Mouse (Mus musculus) lung, adult 2 months (tissue): ENCODE measurements around the gene Tgfb3. TPM values are rescaled to one million over a fixed set of nuclear protein-coding genes. Genes with fewer than 3 reads are reported as not detected.

ENCODE experiments used
- DNase-seq: peaks from one replicate; pipeline ENCODE4 v3.0.0; 2022
- H3K4me1 ChIP-seq: fragments of 200-500 bp; 2 replicates; pipeline ENCODE4 v1.6.1; 2011; ENCODE audit warnings: low read length; ENCODE audit not compliant: control insufficient read depth, insufficient read depth
- H3K4me3 ChIP-seq: fragments of 200-500 bp; replicated peaks from 2 replicates; pipeline ENCODE3; 2011; ENCODE audit warnings: low read depth, mild to moderate bottlenecking, control low read depth, low read length; ENCODE audit errors: extremely low read depth
- CTCF ChIP-seq: fragments of 200-500 bp; IDR thresholded peaks from 2 replicates; pipeline ENCODE4 v1.5.1; 2011; ENCODE audit warnings: mild to moderate bottlenecking, low read length, control low read depth; ENCODE audit not compliant: insufficient read depth
- POLR2A ChIP-seq: fragments of 200-500 bp; IDR thresholded peaks from 2 replicates; pipeline ENCODE4 v1.6.1; 2011; ENCODE audit warnings: low read depth, mild to moderate bottlenecking, control low read depth, low read length, borderline replicate concordance; ENCODE audit errors: extremely low read depth
- WGBS: fragments of 180-500 bp; shearing (Covaris S2); methylation state at CpG from one replicate; pipeline ENCODE4 v1.1.7; 2018; 5-methylcytosine and 5-hydroxymethylcytosine counted together
- polyA plus RNA-seq: library from polyadenylated mRNA; depleted of rRNA; stranded (reverse); fragments of >200 nt; gene quantifications from 2 replicates; pipeline ENCODE4 v1.2.3, GENCODE M21; 2012

Tgfb3 gene
- polyA plus RNA-seq, 1 experiment: 33.9 TPM

DNA sequence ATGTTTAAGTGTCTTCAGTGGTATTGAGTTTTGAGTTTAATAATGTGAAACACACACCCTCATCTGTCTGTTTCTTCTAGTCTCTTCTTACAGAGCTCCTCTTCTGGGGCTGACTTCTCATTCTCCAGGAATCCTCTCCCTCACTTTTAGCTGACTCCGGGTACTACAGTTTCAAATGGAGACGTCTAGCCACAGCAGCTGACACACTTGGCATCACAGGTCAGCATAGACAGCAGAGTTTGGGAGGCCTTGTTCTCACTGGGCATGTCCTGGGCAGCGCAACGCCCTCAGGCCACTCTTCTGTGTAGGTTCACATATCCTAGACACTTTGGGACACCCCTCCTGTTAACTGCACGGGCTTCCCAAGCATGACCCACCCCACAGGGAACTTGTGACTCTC, 39.8 kb downstream of the Tgfb3 start:
- Histone ChIP-seq H3K4me3 (no peak overlapping the region), H3K4me1 (no peaks in the 10 kb centered on the region)
- 76% methylated on average over 5 of the region's 5 CpGs for WGBS
- DNase-seq: no peak
- TF ChIP-seq CTCF (no peak), POLR2A (no peak)

DNA sequence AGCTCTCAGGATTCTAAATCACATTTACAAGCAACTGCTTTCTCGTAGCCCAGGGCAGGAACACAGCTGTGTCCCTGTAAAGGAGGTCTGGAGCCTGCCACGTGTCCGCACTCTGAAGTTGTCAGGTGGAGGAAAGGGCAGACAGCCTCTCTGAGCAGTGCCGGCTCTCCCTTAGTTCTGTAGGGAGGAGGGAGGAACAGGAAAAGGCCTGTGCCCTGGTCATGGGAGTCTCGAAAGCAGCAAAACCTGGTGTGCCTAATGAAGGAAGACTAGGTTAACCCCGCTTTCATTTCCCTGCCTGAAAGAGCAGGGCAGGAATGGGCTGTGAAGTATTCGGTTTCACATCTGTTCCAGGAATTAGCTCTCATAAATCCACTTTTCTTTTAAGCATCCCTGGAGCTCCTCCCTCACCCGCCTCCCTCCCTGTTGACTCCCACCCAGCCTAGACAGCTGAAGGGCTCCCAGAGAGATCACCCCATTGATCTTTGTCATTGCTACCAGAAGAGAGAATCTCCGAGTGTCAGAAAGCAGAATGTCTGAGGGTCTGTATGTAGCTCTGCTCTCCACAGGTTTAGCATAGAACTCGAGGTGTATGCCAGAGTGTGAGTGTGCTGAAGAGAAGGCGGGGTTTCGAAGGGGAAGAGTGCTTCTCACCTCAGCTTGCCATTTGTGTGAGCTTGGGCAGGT, 41.5 kb downstream of the Tgfb3 start:
- Histone ChIP-seq H3K4me3 (no peak overlapping the region), H3K4me1 (no peaks in the 10 kb centered on the region)
- TF ChIP-seq POLR2A (no peak), CTCF (no peak)
- DNase-seq: peak; percentile 38
- 46% methylated on average over 12 of the region's 12 CpGs for WGBS

DNA sequence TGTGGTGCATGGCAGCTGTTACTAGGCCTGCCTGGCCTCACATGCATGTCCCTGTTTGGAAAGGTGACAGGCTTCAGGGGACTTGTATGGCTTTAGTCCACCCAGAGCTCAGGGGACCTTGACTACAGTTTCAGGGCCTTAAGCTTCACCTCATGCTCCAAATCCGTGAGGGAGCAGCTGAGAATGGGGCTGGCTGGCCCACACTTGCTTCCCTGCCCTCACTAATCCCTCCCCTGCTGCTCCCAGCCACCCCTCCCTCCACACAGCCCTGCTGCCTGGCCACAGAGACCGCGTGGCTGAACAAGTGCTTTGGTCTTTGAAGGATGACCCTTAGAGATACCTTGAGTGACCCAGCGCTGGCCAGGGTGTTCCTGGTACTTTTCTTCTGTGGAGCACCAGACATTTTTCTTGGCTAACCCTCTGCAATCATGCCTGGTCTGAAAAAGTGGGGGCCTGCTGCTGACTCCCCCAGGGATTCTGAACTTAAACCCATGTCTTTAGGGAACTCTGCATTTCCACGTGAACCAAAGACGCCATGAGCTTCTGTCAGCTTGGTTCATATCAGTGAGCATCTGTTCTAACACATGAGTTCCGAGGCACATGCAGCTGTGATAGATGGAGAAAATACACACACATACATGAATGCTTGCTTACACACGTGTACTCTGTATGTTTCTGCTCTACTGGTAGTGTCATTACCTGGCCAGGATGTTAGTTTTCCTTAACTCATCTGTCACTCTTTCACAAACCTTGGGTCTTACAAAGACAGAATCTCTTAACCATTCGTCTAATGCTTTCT, 42.3 kb downstream of the Tgfb3 start:
- TF ChIP-seq POLR2A: no peak
- TF ChIP-seq CTCF: no peak
- DNase-seq: no peak
- Histone ChIP-seq H3K4me3 (no peak overlapping the region), H3K4me1 (no peaks in the 10 kb centered on the region)
- WGBS: 71% methylated on average over 9 of the region's 9 CpGs

DNA sequence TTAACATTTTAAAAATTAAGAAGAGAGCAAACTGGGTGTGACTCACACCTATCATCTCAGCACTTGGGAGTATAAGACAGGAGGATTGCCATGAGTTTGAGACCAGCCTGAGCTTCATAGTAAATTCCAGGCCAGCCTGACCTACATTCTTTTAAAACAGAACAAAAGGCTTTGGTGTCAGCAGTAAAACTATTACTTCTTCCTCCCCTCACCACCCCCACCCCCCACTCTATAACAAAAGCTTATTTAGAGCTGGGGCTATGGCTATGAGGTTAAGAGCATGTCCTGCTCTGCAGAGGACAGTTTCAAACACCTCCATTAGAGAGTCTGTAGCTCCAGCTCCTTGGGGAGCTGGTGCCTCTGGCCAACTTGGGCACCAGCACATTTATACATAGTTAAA, 43.3 kb downstream of the Tgfb3 start:
- H3K4me1 ChIP-seq: no peaks in the 10 kb centered on the region
- no peak for DNase-seq
- H3K4me3 ChIP-seq: no peak overlapping the region
- TF ChIP-seq POLR2A: no peak
- no peak for TF ChIP-seq CTCF

DNA sequence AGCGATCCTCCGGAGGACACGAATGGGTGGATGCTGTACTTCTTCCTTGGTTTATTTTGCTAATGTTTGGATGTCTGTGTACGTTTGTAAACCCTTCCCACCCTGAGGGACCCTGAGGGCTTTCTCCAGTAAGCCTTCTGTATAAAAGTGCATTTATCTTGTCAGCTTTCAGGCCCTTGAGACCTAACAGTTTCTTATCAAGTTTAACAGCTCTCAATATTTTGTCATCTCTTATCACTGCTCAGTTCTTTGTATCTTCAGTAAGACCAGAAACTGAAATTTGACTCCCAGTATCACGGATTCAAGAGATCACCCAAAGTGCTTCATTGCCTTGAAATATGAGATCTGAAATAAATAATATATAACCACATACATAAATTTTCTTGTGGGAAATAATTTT, 47.9 kb downstream of the Tgfb3 start:
- 64% methylated on average over 5 of the region's 5 CpGs for WGBS
- H3K4me3 ChIP-seq: no peak overlapping the region
- H3K4me1 ChIP-seq: no peaks in the 10 kb centered on the region
- TF ChIP-seq POLR2A (no peak), CTCF (no peak)
- no peak for DNase-seq

DNA sequence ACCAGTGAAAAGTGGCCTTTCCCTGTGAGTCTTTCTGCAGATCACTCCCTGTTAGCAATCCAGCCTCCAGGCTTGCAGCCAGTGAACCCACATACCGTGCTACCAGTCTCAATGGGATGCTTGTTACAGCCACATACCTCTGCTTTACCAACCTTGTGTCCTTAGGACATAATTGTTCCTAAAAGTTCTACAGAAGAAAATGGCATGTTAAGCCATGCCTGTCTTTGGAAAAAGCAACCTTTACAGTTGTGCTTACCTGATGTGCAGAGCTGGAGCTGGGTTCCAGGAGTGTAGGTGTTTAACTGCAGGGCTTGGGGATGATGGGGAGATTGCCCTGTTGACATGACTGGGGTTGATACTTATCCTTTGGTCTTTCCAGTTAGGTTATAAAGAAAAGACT, 51.1 kb downstream of the Tgfb3 start:
- 78% methylated on average over 1 of the region's 1 CpGs for WGBS
- TF ChIP-seq POLR2A (no peak), CTCF (no peak)
- DNase-seq: no peak
- H3K4me1 ChIP-seq: no peaks in the 10 kb centered on the region
- no peak overlapping the region for H3K4me3 ChIP-seq

DNA sequence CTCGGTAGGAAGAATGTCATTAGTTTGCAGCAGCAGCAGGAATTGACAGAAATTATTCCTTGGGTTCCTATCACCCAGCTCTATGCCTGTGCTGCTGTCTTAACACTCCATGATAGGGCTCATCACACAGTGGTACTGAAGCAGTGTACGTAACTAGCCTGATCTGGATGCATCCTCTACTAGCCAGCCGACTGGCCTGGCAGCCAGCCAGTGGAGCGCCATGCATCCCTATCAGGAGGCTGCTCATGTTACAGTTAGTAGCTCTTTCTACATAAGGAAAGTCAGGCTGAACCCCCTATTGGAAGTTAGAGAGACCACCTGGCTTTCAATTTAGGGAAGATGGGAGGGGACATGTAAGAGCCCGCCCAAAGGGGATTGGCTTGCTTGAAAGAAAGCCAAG, 51.8 kb downstream of the Tgfb3 start:
- 68% methylated on average over 5 of the region's 5 CpGs for WGBS
- no peaks in the 10 kb centered on the region for H3K4me1 ChIP-seq
- no peak for TF ChIP-seq CTCF
- TF ChIP-seq POLR2A: no peak
- no peak overlapping the region for H3K4me3 ChIP-seq
- DNase-seq: no peak

DNA sequence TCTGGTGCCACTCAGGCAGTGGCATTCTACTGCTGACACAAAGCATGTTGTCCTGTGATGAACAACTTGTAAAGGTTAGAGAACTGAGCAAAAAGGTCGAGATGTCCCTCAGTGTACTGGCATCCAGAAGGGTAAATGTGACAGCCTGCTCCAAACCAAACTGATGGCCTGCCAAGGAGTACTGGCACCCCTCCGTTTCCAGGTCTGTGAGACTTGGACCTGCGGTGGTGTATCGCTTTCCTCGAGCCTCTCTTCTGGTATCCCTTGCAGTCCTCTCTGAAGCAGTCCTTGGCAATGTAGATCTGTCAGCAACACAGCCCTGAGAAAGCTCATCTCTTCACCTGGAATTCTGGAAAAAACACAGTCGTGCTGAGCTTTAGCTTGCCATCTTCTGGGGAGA, 53.4 kb downstream of the Tgfb3 start:
- DNase-seq: no peak
- TF ChIP-seq CTCF (no peak), POLR2A (no peak)
- Histone ChIP-seq H3K4me1 (no peaks in the 10 kb centered on the region), H3K4me3 (no peak overlapping the region)
- WGBS: 86% methylated on average over 6 of the region's 6 CpGs

DNA sequence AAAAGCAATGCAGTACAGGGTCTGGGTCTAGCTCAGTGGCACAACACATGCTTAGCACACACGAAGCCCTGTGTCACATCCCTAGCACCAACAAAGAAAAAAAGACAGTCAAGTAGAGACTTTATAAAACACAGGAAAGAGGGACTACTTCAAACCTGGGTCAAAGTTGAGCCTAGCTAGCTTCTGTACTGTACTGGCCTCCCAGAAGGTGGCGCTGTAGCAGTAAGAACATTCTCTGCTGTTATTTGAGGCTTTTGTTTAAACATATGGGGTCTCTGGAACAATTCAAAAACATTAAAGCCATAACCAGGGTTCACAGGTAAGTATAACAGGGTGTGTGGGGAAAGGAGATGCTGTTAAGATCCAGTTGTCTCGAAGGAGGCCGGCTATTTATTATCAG, 54.4 kb downstream of the Tgfb3 start:
- Histone ChIP-seq H3K4me1 (no peaks in the 10 kb centered on the region), H3K4me3 (no peak overlapping the region)
- 63% methylated on average over 4 of the region's 4 CpGs for WGBS
- TF ChIP-seq POLR2A: no peak
- TF ChIP-seq CTCF: peak; percentile 42; the same call in 1 of the 2 replicates
- DNase-seq: peak; percentile 48
